Mouse (Mus musculus) mouse trophoblast stem cell (cell line): ENCODE data around the gene Adgrl1.
"Not testable (repeated sequence)": the region's sequence is repeated elsewhere in the genome, so short reads cannot be mapped to it uniquely, and the experiment has no call there.

Source experiments
- in situ Hi-C, 2 experiments: fragments of 300-500 bp; cut with MseI, MboI; formaldehyde crosslinking; loops; 2 replicates in 1 of 2; 3 replicates in 1 of 2; pipeline ENCODE4 v1.15.1; 2025

Adgrl1 gene

GRCm38 (mm10) chr8:83955106-83955957, 55.4 kb downstream of the Adgrl1 start, which contains the start of the genes Gm10644 and Asf1b:
TSS of gene Gm10644 (minus strand) at chr8:83955205.
TSS of gene Asf1b (plus strand) at chr8:83955507.
- in situ Hi-C loops, result no loop called here

- in situ Hi-C loops, result no loop called here
Measured at GRCm38 (mm10) chr8:83955958-83956218, 56.0 kb downstream of the Adgrl1 start.

GRCm38 (mm10) chr8:83956789-83957188, 56.9 kb downstream of the Adgrl1 start:
- in situ Hi-C loops, result no loop called here

GRCm38 (mm10) chr8:83964015-83964765, 64.3 kb downstream of the Adgrl1 start:
- in situ Hi-C loops, result no loop called here

- in situ Hi-C loops, result no loop called here
Measured at GRCm38 (mm10) chr8:83967701-83968100, 67.8 kb downstream of the Adgrl1 start.

- in situ Hi-C loops, result no loop called here
Measured at GRCm38 (mm10) chr8:83971121-83971520, 71.2 kb downstream of the Adgrl1 start.

GRCm38 (mm10) chr8:83971661-83972060, 71.8 kb downstream of the Adgrl1 start:
- in situ Hi-C loops, result no loop called here

- in situ Hi-C loops, result no loop called here
Measured at GRCm38 (mm10) chr8:83972150-83973120, 72.5 kb downstream of the Adgrl1 start, which contains the start of gene Prkaca. TSS of gene Prkaca (plus strand) at chr8:83972993.

- in situ Hi-C loops, result no loop called here
Measured at GRCm38 (mm10) chr8:83973161-83974031, 73.5 kb downstream of the Adgrl1 start.

- in situ Hi-C loops, result no loop called here
Measured at GRCm38 (mm10) chr8:83974521-83974920, 74.6 kb downstream of the Adgrl1 start.

GRCm38 (mm10) chr8:83976101-83976630, 76.3 kb downstream of the Adgrl1 start:
- in situ Hi-C loops, result no loop called here

GRCm38 (mm10) chr8:83976779-83977350, 77.0 kb downstream of the Adgrl1 start:
- in situ Hi-C loops, result no loop called here

- in situ Hi-C loops, result no loop called here
Measured at GRCm38 (mm10) chr8:83977646-83978045, 77.7 kb downstream of the Adgrl1 start.

GRCm38 (mm10) chr8:83978200-83978599, 78.3 kb downstream of the Adgrl1 start:
- in situ Hi-C loops, result no loop called here

GRCm38 (mm10) chr8:83980250-83980649, 80.3 kb downstream of the Adgrl1 start:
- in situ Hi-C loops, result no loop called here

GRCm38 (mm10) chr8:83980845-83981244, 80.9 kb downstream of the Adgrl1 start:
- in situ Hi-C loops, result no loop called here

GRCm38 (mm10) chr8:83981533-83981932, 81.6 kb downstream of the Adgrl1 start:
- in situ Hi-C loops, result no loop called here

GRCm38 (mm10) chr8:83982449-83982848, 82.5 kb downstream of the Adgrl1 start:
- in situ Hi-C loops, result no loop called here

- in situ Hi-C loops, result not testable (repeated sequence)
Measured at GRCm38 (mm10) chr8:83983222-83983621, 83.3 kb downstream of the Adgrl1 start.

GRCm38 (mm10) chr8:83989243-83989642, 89.3 kb downstream of the Adgrl1 start:
- in situ Hi-C loops, result no loop called here
